ENCODE assay signal across 20 mouse cellular contexts in the genomic region with DNA sequence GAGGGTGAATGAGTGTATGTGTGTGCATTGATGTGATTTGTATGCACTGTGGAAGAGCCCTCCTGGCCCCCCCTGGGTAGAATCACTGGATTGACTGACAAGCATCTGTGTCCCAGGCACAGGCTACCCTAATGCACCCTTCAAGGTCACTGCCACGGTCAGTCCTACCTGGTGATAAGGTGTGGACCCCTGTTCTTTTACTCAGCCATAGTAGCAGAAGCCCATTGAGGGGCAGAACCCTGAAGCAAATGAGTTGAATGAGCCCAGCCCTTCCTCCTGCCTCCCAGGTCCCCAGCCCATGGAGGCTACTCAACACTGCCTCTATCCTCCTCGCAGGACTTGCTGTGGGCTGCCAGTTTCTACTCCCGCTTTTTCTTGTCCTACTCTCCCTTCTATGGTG. TPM values are rescaled to one million over a fixed set of nuclear protein-coding genes. Genes with fewer than 3 reads are reported as not detected.
DNase-seq lines count a peak whose midpoint lies in the region; ATAC-seq and TF ChIP-seq lines count a peak whose summit lies in the region.
"Had no signal": no experiment of that assay in that cellular context is flagged by ENCODE, and none has a peak within 500 bp of the region (broad histone marks: within the 10 kb centered on the region; RNA-seq: fewer than 3 reads in every experiment).

No protein-coding gene starts in this region.

- H3K9me3 ChIP-seq in heart, embryonic 11.5 days (replicated peaks; ENCODE audit: control insufficient read depth, low read length) = no peaks in the 10 kb centered on the region
- no peaks in the 10 kb centered on the region for H3K9me3 ChIP-seq in lung, embryonic 15.5 days
- H3K9me3 ChIP-seq: embryonic facial prominence, embryonic 15.5 days; forebrain, embryonic 10.5 days; hindbrain, embryonic 12.5 days; intestine, embryonic 15.5 days had no signal

- H3K9ac ChIP-seq in heart, embryonic 11.5 days (ENCODE audit: low read depth, low read length) = no peak overlapping the region
- H3K9ac ChIP-seq in lung, embryonic 15.5 days = no peak overlapping the region
- H3K9ac ChIP-seq: embryonic facial prominence, embryonic 15.5 days; hindbrain, embryonic 12.5 days; intestine, embryonic 15.5 days had no signal

- peaks cover 14% of the 10 kb centered on the region; the same call in 1 of the 2 replicates for H3K36me3 ChIP-seq in heart, embryonic 11.5 days (ENCODE audit: control insufficient read depth, insufficient read depth, low read length)
- H3K36me3 ChIP-seq in lung, embryonic 15.5 days = peaks cover 66% of the 10 kb centered on the region

- no peak for TF ChIP-seq POLR2A in lung, adult 2 months (IDR thresholded peaks at IDR 0.05; ENCODE audit: borderline replicate concordance, extremely low read depth, low read depth, low read length)

- no peak overlapping the region for H3K27ac ChIP-seq in heart, embryonic 11.5 days (ENCODE audit: low read depth, low read length)
- H3K27ac ChIP-seq in lung, embryonic 15.5 days = peak overlapping the region; percentile 81
- H3K27ac ChIP-seq: embryonic facial prominence, embryonic 15.5 days; forebrain, embryonic 10.5 days; gastrocnemius, adult 2 months; hindbrain, embryonic 12.5 days; intestine, embryonic 15.5 days had no signal

- 0 out of 2 replicates have a peak, but pooled peaks cover 2% of the 10 kb centered on the region for H3K4me1 ChIP-seq in heart, embryonic 11.5 days (ENCODE audit: control insufficient read depth, insufficient read depth, low read length)
- H3K4me1 ChIP-seq in lung, embryonic 15.5 days = peaks cover 65% of the 10 kb centered on the region
- peaks cover 5% of the 10 kb centered on the region; the same call in 1 of the 2 replicates for H3K4me1 ChIP-seq in lung, adult 2 months (ENCODE audit: control insufficient read depth, insufficient read depth, low read length)
- H3K4me1 ChIP-seq: embryonic facial prominence, embryonic 15.5 days; hindbrain, embryonic 12.5 days had no signal

- H3K4me3 ChIP-seq in heart, embryonic 11.5 days (ENCODE audit: low read depth, low read length) = no peak overlapping the region
- no peak overlapping the region for H3K4me3 ChIP-seq in lung, embryonic 15.5 days
- H3K4me3 ChIP-seq in lung, adult 2 months (replicated peaks; ENCODE audit: extremely low read depth, low read depth, low read length) = no peak overlapping the region
- H3K4me3 ChIP-seq: embryonic facial prominence, embryonic 15.5 days; erythroblast, embryonic 14.5 days; forebrain, embryonic 10.5 days; gastrocnemius, adult 2 months; hindbrain, embryonic 12.5 days; intestine, embryonic 15.5 days had no signal

- no peaks in the 10 kb centered on the region for H3K27me3 ChIP-seq in heart, embryonic 11.5 days (ENCODE audit: control insufficient read depth, insufficient read depth, low read length)
- no peaks in the 10 kb centered on the region for H3K27me3 ChIP-seq in lung, embryonic 15.5 days
- H3K27me3 ChIP-seq: embryonic facial prominence, embryonic 15.5 days; hindbrain, embryonic 12.5 days; intestine, embryonic 15.5 days had no signal

- peak; percentile 82 for DNase-seq in heart, adult 11 months
- DNase-seq in kidney, adult 18-20 months = peak; percentile 7
- no peak for DNase-seq in kidney, postnatal 4 days
- DNase-seq in lung, adult 2 months = no peak
- DNase-seq in layer of hippocampus, adult 9-10 months (ENCODE audit: low spot score) = no peak
- DNase-seq: cerebellum, adult 11 months; cerebellum, adult 8-10 months; cerebellum, postnatal 14 days; embryo, embryonic 11 days; gastrocnemius, adult 2 months; gastrocnemius, postnatal 25 days; heart, postnatal 4 days had no signal

- ATAC-seq in heart, embryonic 11.5 days (replicated peaks; ENCODE audit: insufficient number of reproducible peaks, low FRiP score, low TSS enrichment) = no peak
- no peak for ATAC-seq in lung, embryonic 15.5 days (ENCODE audit: borderline replicate concordance, extremely low read depth, low FRiP score, low TSS enrichment)
- ATAC-seq: forebrain, embryonic 14.5 days; intestine, embryonic 15.5 days had no signal

- no peak for TF ChIP-seq CTCF in lung, adult 2 months (IDR thresholded peaks at IDR 0.05; ENCODE audit: insufficient read depth, low read length)

- 77% methylated on average over 3 of the region's 3 CpGs for WGBS in heart, embryonic 11.5 days (ENCODE audit: insufficient replicate concordance)
- WGBS in lung, embryonic 15.5 days = 74% methylated on average over 3 of the region's 3 CpGs
- WGBS in lung, adult 2 months = 69% methylated on average over 3 of the region's 3 CpGs

- no peak overlapping the region for H3K4me2 ChIP-seq in heart, embryonic 11.5 days
- H3K4me2 ChIP-seq in lung, embryonic 15.5 days = no peak overlapping the region
- H3K4me2 ChIP-seq: embryonic facial prominence, embryonic 15.5 days; hindbrain, embryonic 12.5 days; intestine, embryonic 15.5 days had no signal

RNA-seq across cellular contexts. Expression of a gene that starts 13.9 kb away (rescaled TPM):
- 15.8 and 17.9 TPM in 2 replicates for polyA plus RNA-seq in heart, embryonic 11.5 days (2014; fragmentation: Nextera tagmentation; extraction: Ambion mirVana)
- polyA plus RNA-seq in lung, embryonic 15.5 days (2015; fragmentation: Nextera tagmentation; extraction: Ambion mirVana) = 54.5 and 64.1 TPM in 2 replicates
- polyA plus RNA-seq in lung, adult 2 months (2012; rRNA removed) = 283 and 341 TPM in 2 replicates

RNA-seq across cellular contexts. Expression of a gene that starts 46.3 kb away (rescaled TPM):
- polyA plus RNA-seq in heart, embryonic 11.5 days (2014; fragmentation: Nextera tagmentation; extraction: Ambion mirVana) = 27.1 and 31.1 TPM in 2 replicates
- 98.0 and 99.3 TPM in 2 replicates for polyA plus RNA-seq in lung, embryonic 15.5 days (2015; fragmentation: Nextera tagmentation; extraction: Ambion mirVana)
- 62.3 and 87.2 TPM in 2 replicates for polyA plus RNA-seq in lung, adult 2 months (2012; rRNA removed)

RNA-seq across cellular contexts. Expression of a gene that starts 53.8 kb away (rescaled TPM):
- 50.8 and 54.0 TPM in 2 replicates for polyA plus RNA-seq in heart, embryonic 11.5 days (2014; fragmentation: Nextera tagmentation; extraction: Ambion mirVana)
- polyA plus RNA-seq in lung, embryonic 15.5 days (2015; fragmentation: Nextera tagmentation; extraction: Ambion mirVana) = 31.5 and 33.1 TPM in 2 replicates
- 10.5 and 13.8 TPM in 2 replicates for polyA plus RNA-seq in lung, adult 2 months (2012; rRNA removed)

RNA-seq across cellular contexts. Expression of a gene that starts 53.8 kb away (rescaled TPM):
- polyA plus RNA-seq in heart, embryonic 11.5 days (2014; fragmentation: Nextera tagmentation; extraction: Ambion mirVana) = 0.10 and 0.41 TPM in 2 replicates
- 1.1 TPM in 2 replicates for polyA plus RNA-seq in lung, embryonic 15.5 days (2015; fragmentation: Nextera tagmentation; extraction: Ambion mirVana)
- polyA plus RNA-seq in lung, adult 2 months (2012; rRNA removed) = 2.3 and 3.1 TPM in 2 replicates
- polyA plus RNA-seq: erythroblast, embryonic 14.5 days had no signal

Comparison
In these comparisons a context has a peak if more than half of its experiments do, and no peak if none do; other contexts are left out.
1. DNase-seq: peak in heart, adult 11 months (single experiment) and kidney, adult 18-20 months (single experiment); none in kidney, postnatal 4 days (0 of 2), lung, adult 2 months (single experiment) and layer of hippocampus, adult 9-10 months (single experiment).